Mouse (Mus musculus): Measurements from ENCODE around the gene Scn4a. TPM values are rescaled to one million over a fixed set of nuclear protein-coding genes. Genes with fewer than 3 reads are reported as not detected.

Gene Scn4a
- polyA plus RNA-seq, 1 experiment, result 0.02 TPM

- H3K27ac ChIP-seq (ENCODE audit: insufficient read depth, low read length), result no peak overlapping the region
- no peak overlapping the region for H3K4me3 ChIP-seq (ENCODE audit: insufficient read depth, low read length)
- no peak for TF ChIP-seq POLR2A (IDR thresholded peaks at IDR 0.05; ENCODE audit: extremely low read depth, insufficient read depth, low read length)
- no peak for TF ChIP-seq CTCF (IDR thresholded peaks at IDR 0.05; ENCODE audit: extremely low read depth, insufficient read depth, low read length)
- H3K4me1 ChIP-seq (ENCODE audit: control insufficient read depth, insufficient read depth, low read length), result peaks cover 1% of the 10 kb centered on the region; the same call in 1 of the 2 replicates
These were observed 66.9 kb downstream of the Scn4a start for GRCm38 (mm10) chr11:106286206-106286605.

GRCm38 (mm10) chr11:106284126-106284525 is 69.0 kb downstream of the Scn4a start:
- Histone ChIP-seq H3K4me3 (ENCODE audit: insufficient read depth, low read length) (no peak overlapping the region), H3K4me1 (ENCODE audit: control insufficient read depth, insufficient read depth, low read length) (peaks cover 1% of the 10 kb centered on the region; the same call in 1 of the 2 replicates)
- TF ChIP-seq POLR2A (IDR thresholded peaks at IDR 0.05; ENCODE audit: extremely low read depth, insufficient read depth, low read length) (no peak), CTCF (IDR thresholded peaks at IDR 0.05; ENCODE audit: extremely low read depth, insufficient read depth, low read length) (no peak)

DNA sequence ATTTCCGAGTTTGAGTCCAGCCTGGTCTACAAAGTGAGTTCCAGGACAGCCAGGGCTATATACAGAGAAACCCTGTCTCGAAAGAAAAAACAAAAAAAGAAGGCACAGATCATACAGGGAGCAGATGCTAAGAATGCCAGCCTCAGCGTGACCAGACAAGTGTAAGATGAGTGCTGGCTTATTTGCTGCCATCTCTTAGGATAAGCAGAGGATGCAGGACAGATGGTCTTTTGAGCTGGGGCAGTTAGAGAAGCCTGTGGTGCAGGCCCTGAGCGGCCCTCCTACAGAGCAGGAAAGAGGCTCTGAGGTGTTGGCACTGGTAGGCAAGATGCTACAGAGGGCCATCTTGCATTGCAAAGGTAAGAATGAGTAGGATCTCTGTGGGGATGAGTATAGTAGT is 69.7 kb downstream of the Scn4a start:
- H3K4me1 ChIP-seq (ENCODE audit: control insufficient read depth, insufficient read depth, low read length), result peaks cover 1% of the 10 kb centered on the region; the same call in 1 of the 2 replicates
- no peak for TF ChIP-seq POLR2A (IDR thresholded peaks at IDR 0.05; ENCODE audit: extremely low read depth, insufficient read depth, low read length)
- no peak for TF ChIP-seq CTCF (IDR thresholded peaks at IDR 0.05; ENCODE audit: extremely low read depth, insufficient read depth, low read length)
- H3K27ac ChIP-seq (ENCODE audit: insufficient read depth, low read length), result no peak overlapping the region
- H3K4me3 ChIP-seq (ENCODE audit: insufficient read depth, low read length), result no peak overlapping the region

More at GRCm38 (mm10) chr11:106284126-106284525, 69.0 kb downstream of the Scn4a start:
- H3K27ac ChIP-seq (ENCODE audit: insufficient read depth, low read length), result no peak overlapping the region

- Histone ChIP-seq H3K4me3 (ENCODE audit: insufficient read depth, low read length) (no peak overlapping the region), H3K4me1 (ENCODE audit: control insufficient read depth, insufficient read depth, low read length) (peaks cover 1% of the 10 kb centered on the region; the same call in 1 of the 2 replicates), H3K27ac (ENCODE audit: insufficient read depth, low read length) (no peak overlapping the region)
- TF ChIP-seq POLR2A (IDR thresholded peaks at IDR 0.05; ENCODE audit: extremely low read depth, insufficient read depth, low read length), result no peak
- TF ChIP-seq CTCF (IDR thresholded peaks at IDR 0.05; ENCODE audit: extremely low read depth, insufficient read depth, low read length), result no peak
These were observed 70.6 kb downstream of the Scn4a start for GRCm38 (mm10) chr11:106282452-106282851.

DNA sequence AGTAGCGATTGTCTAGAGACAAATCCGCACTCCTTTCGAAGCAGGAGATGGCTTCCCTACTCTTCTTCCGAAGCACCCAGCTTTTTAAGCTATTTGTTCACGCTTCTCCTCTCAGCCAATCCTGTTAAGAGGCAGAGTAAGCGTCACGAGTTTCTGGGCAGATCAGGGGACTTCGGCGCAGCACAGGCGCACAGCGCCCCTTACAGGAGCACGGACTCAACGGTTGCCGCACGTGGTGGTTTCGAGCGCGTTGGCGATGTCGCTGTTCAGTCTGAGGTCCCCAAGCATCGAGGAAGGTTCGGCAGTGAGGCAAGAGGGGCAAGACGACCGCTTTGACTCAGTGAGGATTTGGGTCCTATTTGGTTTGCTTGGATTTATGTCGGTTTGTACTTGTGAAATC is 76.6 kb downstream of the Scn4a start, which contains the start of gene Tcam1:
Gene Tcam1, plus strand, starts transcription at position 219 of the 400 bp plus-strand sequence.
- Histone ChIP-seq H3K4me1 (ENCODE audit: control insufficient read depth, insufficient read depth, low read length) (peaks cover 3% of the 10 kb centered on the region; the same call in 1 of the 2 replicates), H3K4me3 (ENCODE audit: insufficient read depth, low read length) (no peak within 1 kb of the TSS), H3K27ac (ENCODE audit: insufficient read depth, low read length) (no peak within 1 kb of the TSS)
- TF ChIP-seq CTCF (IDR thresholded peaks at IDR 0.05; ENCODE audit: extremely low read depth, insufficient read depth, low read length), result peak; percentile 82
- TF ChIP-seq POLR2A (IDR thresholded peaks at IDR 0.05; ENCODE audit: extremely low read depth, insufficient read depth, low read length), result no peak

DNA sequence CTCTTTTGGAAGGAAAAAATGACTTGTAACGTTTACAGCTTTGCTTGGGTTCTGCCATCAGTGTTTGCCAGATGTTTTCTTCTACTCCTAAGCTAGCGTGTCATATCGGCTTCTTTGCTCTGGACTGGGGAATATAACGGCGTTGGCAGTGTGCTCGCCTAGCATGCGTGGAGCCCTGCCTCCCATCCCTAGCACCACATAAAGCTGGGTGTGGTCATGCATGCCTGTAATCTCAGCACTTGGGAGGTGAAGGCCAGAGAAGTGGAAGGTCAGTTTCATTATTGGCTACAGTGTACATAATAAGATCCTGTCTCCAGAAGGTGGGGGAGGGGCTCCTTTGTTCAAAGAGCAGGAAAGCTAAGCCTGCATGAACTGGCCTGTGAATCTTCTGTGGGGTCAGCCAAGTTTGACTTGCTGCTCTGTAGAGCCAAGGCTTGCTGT is 78.1 kb downstream of the Scn4a start:
- no peak overlapping the region for H3K27ac ChIP-seq (ENCODE audit: insufficient read depth, low read length)
- TF ChIP-seq CTCF (IDR thresholded peaks at IDR 0.05; ENCODE audit: extremely low read depth, insufficient read depth, low read length) (no peak), POLR2A (IDR thresholded peaks at IDR 0.05; ENCODE audit: extremely low read depth, insufficient read depth, low read length) (no peak)
- H3K4me1 ChIP-seq (ENCODE audit: control insufficient read depth, insufficient read depth, low read length), result peaks cover 3% of the 10 kb centered on the region
- no peak overlapping the region for H3K4me3 ChIP-seq (ENCODE audit: insufficient read depth, low read length)

DNA sequence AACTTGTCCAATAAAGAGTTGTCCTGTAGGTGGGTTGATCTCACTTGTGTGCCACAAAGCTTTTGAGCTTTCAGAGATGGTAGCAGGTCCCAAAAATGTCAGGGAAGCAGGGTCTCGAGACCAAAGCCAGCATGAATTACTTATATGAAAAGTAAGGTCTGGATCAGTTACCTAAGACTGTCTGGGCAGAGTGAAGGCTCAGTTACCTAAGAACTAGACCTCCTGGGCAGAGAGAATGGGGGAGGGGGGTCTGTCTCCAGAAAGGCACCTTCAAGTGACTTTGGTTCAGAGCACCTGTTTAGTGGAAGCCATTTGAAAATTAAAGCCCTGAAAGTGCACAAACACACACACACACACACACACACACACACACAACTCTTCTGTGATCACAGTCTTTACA is 78.7 kb downstream of the Scn4a start:
- Histone ChIP-seq H3K4me1 (ENCODE audit: control insufficient read depth, insufficient read depth, low read length) (peaks cover 3% of the 10 kb centered on the region), H3K4me3 (ENCODE audit: insufficient read depth, low read length) (no peak overlapping the region)
- no peak for TF ChIP-seq POLR2A (IDR thresholded peaks at IDR 0.05; ENCODE audit: extremely low read depth, insufficient read depth, low read length)
- no peak for TF ChIP-seq CTCF (IDR thresholded peaks at IDR 0.05; ENCODE audit: extremely low read depth, insufficient read depth, low read length)

GRCm38 (mm10) chr11:106273811-106274210 is 79.3 kb downstream of the Scn4a start:
- H3K4me3 ChIP-seq (ENCODE audit: insufficient read depth, low read length), result no peak overlapping the region; the same call in 1 of the 2 replicates
- peaks cover 3% of the 10 kb centered on the region for H3K4me1 ChIP-seq (ENCODE audit: control insufficient read depth, insufficient read depth, low read length)
- TF ChIP-seq CTCF (IDR thresholded peaks at IDR 0.05; ENCODE audit: extremely low read depth, insufficient read depth, low read length) (no peak), POLR2A (IDR thresholded peaks at IDR 0.05; ENCODE audit: extremely low read depth, insufficient read depth, low read length) (no peak)
- H3K27ac ChIP-seq (ENCODE audit: insufficient read depth, low read length), result no peak overlapping the region

More for the DNA sequence above, 78.7 kb downstream of the Scn4a start:
- no peak overlapping the region for H3K27ac ChIP-seq (ENCODE audit: insufficient read depth, low read length)

GRCm38 (mm10) chr11:106273311-106273684 is 79.8 kb downstream of the Scn4a start:
- H3K4me1 ChIP-seq (ENCODE audit: control insufficient read depth, insufficient read depth, low read length), result peaks cover 3% of the 10 kb centered on the region
- TF ChIP-seq POLR2A (IDR thresholded peaks at IDR 0.05; ENCODE audit: extremely low read depth, insufficient read depth, low read length) (no peak), CTCF (IDR thresholded peaks at IDR 0.05; ENCODE audit: extremely low read depth, insufficient read depth, low read length) (no peak)
- H3K4me3 ChIP-seq (ENCODE audit: insufficient read depth, low read length), result peak overlapping the region; percentile 50
- H3K27ac ChIP-seq (ENCODE audit: insufficient read depth, low read length), result no peak overlapping the region

DNA sequence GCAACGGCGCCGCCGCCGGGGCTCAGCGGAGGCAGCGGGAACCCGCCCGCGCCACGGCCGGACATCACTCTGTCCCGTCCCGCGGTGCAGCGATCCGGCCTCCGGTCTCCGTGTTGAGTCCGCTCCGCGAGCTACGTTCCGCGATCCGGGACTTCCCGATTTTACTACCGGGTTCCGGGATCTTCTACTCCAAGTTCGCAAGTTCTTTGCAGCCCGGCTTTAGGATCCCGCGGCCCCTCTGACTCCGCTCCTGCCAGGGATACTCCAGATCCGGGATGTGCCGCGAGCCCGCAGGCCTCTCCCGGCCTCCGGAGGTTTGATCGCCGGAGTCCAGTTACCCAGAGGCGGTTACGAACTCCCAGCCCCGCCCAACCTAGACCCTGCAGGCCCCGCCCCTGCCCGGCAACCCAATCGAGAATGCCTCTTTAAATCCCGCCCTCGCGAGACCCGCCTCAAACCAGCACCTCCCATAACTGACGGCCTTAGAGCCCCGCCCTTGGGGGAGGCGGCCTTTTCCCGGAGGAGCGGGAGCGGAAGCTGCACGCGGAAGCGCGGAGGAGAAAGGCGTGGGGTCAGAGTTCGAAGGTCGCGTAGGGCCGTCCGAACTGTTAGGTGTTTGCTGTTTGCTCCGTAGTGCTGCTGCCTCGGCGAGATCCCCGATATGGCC is 80.3 kb downstream of the Scn4a start, which contains the start of gene Smarcd2:
Gene Smarcd2, minus strand, starts transcription at position 329 of the 667 bp plus-strand sequence.
- TF ChIP-seq CTCF (IDR thresholded peaks at IDR 0.05; ENCODE audit: extremely low read depth, insufficient read depth, low read length), result no peak
- peak; percentile 63 for TF ChIP-seq POLR2A (IDR thresholded peaks at IDR 0.05; ENCODE audit: extremely low read depth, insufficient read depth, low read length)
- Histone ChIP-seq H3K4me1 (ENCODE audit: control insufficient read depth, insufficient read depth, low read length) (peaks cover 5% of the 10 kb centered on the region), H3K4me3 (ENCODE audit: insufficient read depth, low read length) (peak within 1 kb of the TSS; percentile 50), H3K27ac (ENCODE audit: insufficient read depth, low read length) (peak within 1 kb of the TSS; percentile 80)

All from cortical plate, adult 2 months (tissue).